Mouse (Mus musculus): Measurements from ENCODE around the gene Anxa4.
A peak's percentile ranks its signal among the peaks of the same experiment; 100 is the strongest.

The Anxa4 gene

DNA sequence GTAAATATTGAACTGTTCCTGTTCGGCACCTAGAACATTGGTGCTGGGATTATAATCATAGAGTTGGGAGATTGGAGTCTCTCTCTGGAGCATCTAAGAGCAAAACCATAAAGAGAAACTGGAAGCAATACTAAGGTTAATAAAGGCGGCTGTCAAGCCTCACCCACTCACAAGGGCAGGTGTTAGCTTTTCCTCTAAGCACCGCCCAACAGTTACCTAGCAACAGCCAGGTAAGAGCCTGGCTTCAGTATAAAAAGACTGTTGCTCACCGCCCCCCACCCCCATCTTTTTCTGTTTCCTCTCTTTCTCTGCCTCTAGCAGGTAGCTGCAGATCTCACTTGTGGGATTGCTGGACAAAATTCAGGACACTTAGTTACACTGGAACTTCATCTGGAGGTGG, 4.1 kb upstream of the Anxa4 start:
- no peak for DNase-seq

DNA sequence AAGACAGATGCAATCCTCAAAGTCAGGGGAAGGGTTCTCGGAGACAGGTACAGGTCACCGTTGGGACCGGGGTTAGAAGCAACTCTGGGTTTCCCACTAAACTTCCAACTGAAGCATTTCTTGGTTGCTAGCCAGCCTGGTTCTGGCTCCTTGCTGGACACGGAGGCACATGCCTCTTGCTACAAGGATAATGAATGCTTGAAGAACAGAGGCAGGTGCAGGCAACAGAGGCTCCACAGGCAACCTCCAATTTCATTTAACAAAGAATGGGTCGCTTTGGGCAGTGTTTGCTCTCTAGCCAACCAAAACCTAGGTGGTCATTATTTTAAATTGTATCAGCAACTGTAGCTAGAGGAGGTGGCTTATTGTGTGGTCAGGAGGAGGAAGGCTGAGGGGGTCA, 573 bp upstream of the Anxa4 start:
- no peak for DNase-seq

GRCm38 (mm10) chr6:86790351-86790943, 2.9 kb downstream of the Anxa4 start:
- no peak for DNase-seq

- DNase-seq, result no peak
These were observed 5.1 kb downstream of the Anxa4 start for GRCm38 (mm10) chr6:86788242-86788641.

DNA sequence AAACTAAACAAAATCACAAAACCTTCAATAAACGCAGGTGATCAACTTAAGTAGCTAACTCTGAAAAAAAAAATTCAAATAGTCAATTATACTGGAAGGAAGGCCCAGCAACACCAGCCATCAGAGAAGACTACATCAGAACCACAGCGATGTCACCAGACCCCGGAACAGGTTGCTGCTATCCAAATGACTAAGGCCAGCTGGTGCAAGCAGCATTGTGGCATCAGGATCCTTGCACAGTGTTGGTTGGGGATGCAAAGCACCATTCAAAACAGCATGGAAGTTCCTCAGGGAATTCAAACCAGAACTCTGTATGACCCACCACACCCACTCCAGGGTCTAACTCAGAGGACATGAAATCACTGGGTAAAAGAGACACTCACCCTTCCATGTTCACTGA, 6.8 kb downstream of the Anxa4 start:
- DNase-seq, result no peak

DNA sequence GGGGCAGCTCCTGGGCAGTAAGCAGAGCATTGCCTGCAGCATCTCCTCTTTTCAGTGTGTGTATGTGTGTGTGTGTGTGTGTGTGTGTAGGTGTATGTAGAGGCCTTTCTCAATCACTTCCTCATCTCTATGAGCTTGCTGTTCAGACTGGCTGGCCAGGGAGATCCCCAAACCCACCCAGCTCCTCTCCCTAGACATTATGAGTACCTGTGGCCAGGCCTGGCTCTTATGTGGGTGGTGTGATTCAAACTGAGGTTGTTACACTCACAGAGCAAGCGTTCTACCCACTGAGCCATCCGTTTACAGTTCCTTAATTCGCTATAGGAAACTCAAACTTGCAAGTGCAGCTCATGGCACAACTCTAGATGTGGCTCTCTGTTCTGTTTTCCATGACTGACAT, 8.6 kb downstream of the Anxa4 start:
- DNase-seq, result no peak

DNA sequence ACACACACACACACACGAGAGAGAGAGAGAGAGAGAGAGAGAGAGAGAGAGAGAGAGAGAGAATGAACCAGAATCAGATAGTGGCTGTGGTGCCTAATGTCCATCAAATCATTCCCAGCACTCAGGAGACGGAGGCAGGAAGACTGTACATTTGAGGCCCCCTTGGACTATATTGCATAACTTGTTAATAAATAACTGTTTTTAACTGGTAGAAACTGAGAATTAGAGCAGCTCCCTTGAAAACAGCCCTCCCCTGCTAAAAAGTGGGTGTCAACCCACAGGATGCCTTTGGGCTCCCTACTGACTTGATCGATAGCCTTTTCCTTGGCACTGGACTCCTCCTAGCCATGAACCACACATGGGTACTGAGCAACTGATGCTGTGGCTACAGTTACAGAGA, 11.0 kb downstream of the Anxa4 start:
- DNase-seq, result no peak

DNA sequence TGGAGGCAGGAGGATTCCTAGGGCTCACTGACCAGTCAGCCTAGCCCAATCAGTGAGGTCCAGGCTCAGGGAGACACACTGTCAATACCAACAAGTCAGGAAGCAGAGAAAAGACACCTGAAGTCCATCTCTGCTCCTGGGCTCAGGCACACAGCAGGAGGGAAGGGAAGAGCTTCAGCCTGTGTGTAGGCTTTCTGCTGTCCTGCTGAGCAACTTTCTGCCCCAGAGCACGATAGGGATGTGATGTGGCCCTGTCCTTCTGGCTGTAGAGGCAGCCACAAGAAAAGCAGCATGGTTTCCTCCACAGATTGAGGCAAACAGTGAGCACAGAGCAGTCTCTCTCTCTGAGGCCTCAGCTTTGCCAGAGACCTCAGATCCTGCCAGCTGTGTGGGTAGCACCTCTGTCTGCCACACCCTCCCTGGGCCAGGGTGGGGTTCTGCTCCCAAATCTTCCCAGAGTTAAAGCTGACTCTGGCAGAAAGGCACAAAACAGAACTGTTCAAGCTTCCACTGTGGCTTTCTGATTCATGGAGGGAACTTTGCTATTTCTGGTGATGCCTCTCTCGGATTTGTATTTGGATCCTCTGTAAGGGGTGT, 11.9 kb downstream of the Anxa4 start:
- DNase-seq, result no peak

DNA sequence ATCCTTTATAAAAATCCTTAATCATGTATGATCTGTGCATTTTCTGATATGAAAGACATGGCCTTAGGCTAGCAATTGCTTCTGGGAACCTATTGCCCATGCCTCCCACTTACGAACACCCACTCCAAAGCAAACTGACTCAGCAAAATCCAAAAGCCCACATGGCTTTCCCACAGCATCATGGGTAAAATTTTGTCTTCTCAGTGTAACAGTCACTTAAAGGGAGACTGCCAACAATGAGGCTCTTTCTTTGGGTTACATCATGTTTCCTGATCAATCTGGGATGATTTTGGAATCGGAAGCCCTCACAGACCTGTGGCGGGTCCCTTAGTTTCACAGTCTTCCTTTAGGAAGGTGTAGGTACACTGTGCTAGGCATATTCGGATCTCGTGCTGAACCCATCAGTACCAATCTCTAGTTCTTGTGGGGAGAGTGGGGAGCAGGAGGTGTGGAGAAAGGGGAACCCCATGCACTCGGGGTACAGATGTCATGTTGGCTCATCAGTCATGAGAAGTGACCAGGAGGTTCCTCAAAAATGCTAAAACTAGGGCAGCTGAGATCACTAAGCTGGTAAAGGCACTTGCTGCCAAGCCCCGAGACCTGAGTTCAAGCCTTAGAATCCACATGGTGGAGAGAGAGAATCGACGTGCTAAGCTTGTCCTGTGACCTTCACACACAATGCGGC, 14.3 kb downstream of the Anxa4 start:
- DNase-seq, result no peak

DNA sequence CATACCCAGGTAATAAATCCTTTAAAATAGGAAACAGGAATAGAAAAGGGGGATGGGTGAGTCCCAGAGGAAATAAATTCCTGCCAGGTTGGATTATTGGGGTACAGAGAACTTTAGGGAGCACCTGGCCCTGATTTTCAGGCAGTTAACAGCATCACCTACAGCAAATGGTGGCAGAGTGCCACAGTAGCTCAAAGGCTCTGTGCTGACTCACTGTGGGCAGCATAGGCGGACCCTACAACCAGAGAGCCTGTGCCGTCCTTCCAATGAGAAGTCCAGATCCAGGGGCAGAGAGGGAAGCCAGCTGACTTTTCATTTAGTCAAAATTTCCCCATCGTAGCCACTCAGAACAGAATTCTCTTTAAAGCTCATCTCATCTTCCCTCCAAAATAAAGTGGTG, 16.2 kb downstream of the Anxa4 start:
- no peak for DNase-seq

GRCm38 (mm10) chr6:86776706-86777071, 16.7 kb downstream of the Anxa4 start:
- DNase-seq, result no peak

DNA sequence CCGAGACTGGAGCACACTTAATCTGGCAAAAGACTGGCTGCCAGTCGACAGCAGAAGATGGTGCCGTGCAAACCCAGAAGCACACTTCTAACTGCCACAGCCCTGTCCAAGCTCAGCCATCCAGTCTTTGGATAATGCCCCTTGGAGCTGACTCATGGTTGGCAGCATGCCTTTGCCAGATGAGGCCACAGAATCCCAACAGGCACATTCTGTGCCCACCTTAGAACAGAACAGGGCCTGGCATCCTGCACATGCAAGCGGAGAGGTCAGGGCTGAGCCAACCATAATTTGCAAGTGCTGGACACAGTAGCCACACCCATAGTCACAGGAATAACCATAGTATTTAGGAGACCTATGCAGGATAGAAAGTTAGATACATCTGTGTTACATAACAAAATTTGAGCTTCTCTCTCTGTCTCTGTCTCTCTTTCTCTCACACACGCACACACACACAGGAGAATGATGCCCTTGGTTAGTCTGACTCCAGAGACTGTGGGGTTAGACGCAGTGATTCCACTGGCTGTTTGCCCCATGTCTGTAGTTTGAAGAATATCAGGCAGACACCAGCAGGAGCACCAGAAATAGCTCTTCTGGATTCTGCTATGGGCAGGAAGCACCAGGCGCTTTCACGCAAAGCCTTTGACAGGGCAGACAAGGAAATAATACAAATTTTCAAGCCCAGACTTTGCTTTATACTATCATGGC, 17.2 kb downstream of the Anxa4 start:
- no peak for DNase-seq

GRCm38 (mm10) chr6:86774937-86775336, 18.4 kb downstream of the Anxa4 start:
- DNase-seq, result no peak

DNA sequence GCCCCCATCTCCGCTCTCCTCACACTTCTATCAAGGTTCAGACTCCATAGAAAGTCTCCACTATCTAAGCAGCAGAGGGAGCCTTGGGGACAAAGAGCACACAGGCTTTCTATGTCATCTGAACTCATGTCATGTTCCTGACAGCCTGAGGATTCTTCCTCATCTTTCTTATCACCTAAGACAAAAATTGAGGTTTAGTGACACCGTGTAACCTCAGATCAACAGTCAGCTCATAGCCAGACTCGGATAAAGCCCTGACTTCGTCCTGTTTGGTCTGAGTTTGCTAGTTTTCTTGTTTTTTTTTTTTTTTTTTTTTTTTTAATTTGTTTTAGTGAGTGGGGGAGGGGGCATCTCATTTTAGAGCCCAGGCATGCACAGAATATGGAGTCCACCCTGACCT, 19.6 kb downstream of the Anxa4 start:
- no peak for DNase-seq

- DNase-seq, result no peak
These were observed 20.8 kb downstream of the Anxa4 start for GRCm38 (mm10) chr6:86772631-86773030.

DNA sequence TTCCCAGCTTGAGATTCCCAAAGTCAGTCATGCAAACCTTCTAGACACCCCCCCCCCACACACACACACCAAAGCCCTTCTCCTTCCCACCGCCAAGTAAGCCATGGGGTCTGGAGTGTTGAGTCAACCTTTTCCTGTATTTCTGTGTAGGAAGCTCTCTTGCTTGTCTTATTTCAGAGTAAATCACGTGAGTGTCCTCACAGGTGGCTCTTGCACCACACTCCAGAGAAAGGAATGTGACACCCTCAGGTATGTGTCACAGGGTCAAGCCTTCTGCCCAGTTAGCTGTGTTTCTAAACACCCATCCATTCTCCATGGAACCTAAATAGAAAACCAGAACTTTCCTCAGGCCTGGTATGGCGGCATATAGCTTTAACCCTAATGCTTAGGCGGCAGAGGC, 24.4 kb downstream of the Anxa4 start:
- DNase-seq, result no peak

GRCm38 (mm10) chr6:86768186-86768776, 25.1 kb downstream of the Anxa4 start:
- DNase-seq, result no peak

DNA sequence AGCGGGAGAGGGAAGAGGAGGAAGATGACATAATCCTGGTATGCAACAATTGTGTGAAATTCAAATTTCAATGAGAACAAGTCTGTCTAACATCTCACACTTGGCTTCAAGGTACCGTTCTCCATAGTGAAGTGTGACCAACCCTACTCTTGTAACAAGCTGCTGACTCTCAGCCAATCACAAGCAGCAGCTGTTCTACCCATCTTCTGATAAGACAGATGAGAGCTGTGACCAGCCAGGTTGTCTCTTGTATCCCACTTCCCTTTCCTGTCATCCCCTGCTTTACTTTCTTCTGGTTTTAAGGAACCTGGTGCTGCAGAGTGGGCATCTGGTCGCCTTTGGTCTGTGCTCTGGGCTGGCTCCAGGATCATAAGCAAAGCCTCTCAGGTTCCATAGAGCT, 25.9 kb downstream of the Anxa4 start:
- DNase-seq, result no peak

- no peak for DNase-seq
These were observed 27.7 kb downstream of the Anxa4 start for GRCm38 (mm10) chr6:86765637-86766059.

GRCm38 (mm10) chr6:86754105-86754863, 39.1 kb downstream of the Anxa4 start:
- no peak for DNase-seq

- DNase-seq, result no peak
These were observed 40.4 kb downstream of the Anxa4 start for GRCm38 (mm10) chr6:86752843-86753485.

GRCm38 (mm10) chr6:86750961-86751360, 42.4 kb downstream of the Anxa4 start:
- peak; percentile 14 for DNase-seq
